Mouse (Mus musculus): ENCODE results near the gene March7.

DNA sequence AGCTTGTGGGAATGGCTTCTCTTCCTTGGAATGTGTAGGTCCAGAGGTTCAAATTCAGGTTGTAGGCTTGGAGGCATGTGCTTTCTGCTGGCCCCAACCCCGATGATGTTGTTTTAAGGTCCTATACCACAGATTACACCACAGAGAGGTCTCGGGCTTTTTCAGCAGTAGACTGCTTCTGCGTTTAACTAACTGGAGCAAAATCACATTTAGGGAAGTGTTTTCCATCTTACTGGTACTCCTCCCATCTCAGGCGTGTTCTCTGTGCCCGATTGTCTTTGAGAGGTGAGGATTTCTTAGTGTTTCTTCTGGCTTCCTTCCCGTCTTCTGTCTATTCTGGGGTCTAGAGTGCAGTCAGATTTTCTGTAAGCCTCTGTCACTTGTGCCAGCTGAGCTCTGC lies 7.9 kb downstream of the March7 start:
- TF ChIP-seq POLR2A (IDR thresholded peaks at IDR 0.05; ENCODE audit: low read depth, low read length) (no peak), CTCF (conservative IDR thresholded peaks at IDR 0.05; ENCODE audit: insufficient read depth, insufficient read length, low read depth, low read length) (no peak)
